Mouse (Mus musculus) cortical plate, adult 2 months (tissue): Measurements from ENCODE around the gene Sct.

Source experiments
- CTCF ChIP-seq: fragments of 200-500 bp; IDR thresholded peaks from 2 replicates; pipeline ENCODE4 v1.5.1; 2011; ENCODE audit warnings: mild to moderate bottlenecking, control low read depth, low read length; ENCODE audit not compliant: insufficient read depth; ENCODE audit errors: extremely low read depth
- POLR2A ChIP-seq: fragments of 200-500 bp; IDR thresholded peaks from 2 replicates; pipeline ENCODE4 v1.6.1; 2011; ENCODE audit warnings: mild to moderate bottlenecking, low read length, control low read depth; ENCODE audit not compliant: insufficient read depth; ENCODE audit errors: extremely low read depth

GRCm38 (mm10) chr7:141326546-141327446 lies 47.9 kb upstream of the Sct start:
- no peak for TF ChIP-seq CTCF
- TF ChIP-seq POLR2A = no peak
